Mouse (Mus musculus): ENCODE measurements around the gene Dll1.

Gene Dll1

GRCm38 (mm10) chr17:15327106-15327505 is 49.6 kb downstream of the Dll1 start:
- no peak for DNase-seq (ENCODE audit: low spot score in 2 of 2)

GRCm38 (mm10) chr17:15325976-15326842 is 50.5 kb downstream of the Dll1 start:
- no peak for DNase-seq (ENCODE audit: low spot score in 2 of 2)

- DNase-seq (ENCODE audit: low spot score in 2 of 2): no peak
Measured at GRCm38 (mm10) chr17:15323191-15323834, 53.4 kb downstream of the Dll1 start.
